Mouse (Mus musculus) heart, embryonic 16.5 days (tissue): Measurements from ENCODE around the gene Eif4enif1. TPM values are rescaled to one million over a fixed set of nuclear protein-coding genes. Genes with fewer than 3 reads are reported as not detected.

Experiments
- ATAC-seq: fragments of 200-750 bp; cut with Nextera tagmentation; replicated peaks from 2 replicates; pipeline ENCODE4 v1.8.0; 2017; ENCODE audit warnings: moderate number of reproducible peaks; ENCODE audit not compliant: insufficient read depth, low FRiP score; ENCODE audit errors: extremely low read depth
- H3K27ac ChIP-seq: fragments of 300-500 bp; sonication (generic); 2 replicates; pipeline ENCODE4 v1.5.1; 2014; ENCODE audit warnings: mild to moderate bottlenecking, low read length, control low read depth, moderate library complexity
- H3K27me3 ChIP-seq: fragments of 300-500 bp; sonication (generic); 2 replicates; pipeline ENCODE4 v1.6.1; 2014; ENCODE audit warnings: low read length, mixed read lengths; ENCODE audit not compliant: control insufficient read depth, insufficient read depth
- H3K36me3 ChIP-seq: fragments of 300-500 bp; sonication (generic); 2 replicates; pipeline ENCODE4 v1.6.1; 2014; ENCODE audit not compliant: control insufficient read depth, insufficient read depth
- H3K4me1 ChIP-seq: fragments of 300-500 bp; sonication (generic); 2 replicates; pipeline ENCODE4 v1.6.1; 2014; ENCODE audit warnings: low read length, mixed read lengths; ENCODE audit not compliant: control insufficient read depth, insufficient read depth
- H3K4me2 ChIP-seq: fragments of 300-500 bp; sonication (generic); 2 replicates; pipeline ENCODE4 v1.6.1; 2014; ENCODE audit warnings: low read depth, mild to moderate bottlenecking, control low read depth, low read length
- H3K4me3 ChIP-seq: fragments of 300-500 bp; sonication (generic); 2 replicates; pipeline ENCODE4 v1.5.1; 2014; ENCODE audit warnings: mild to moderate bottlenecking, control low read depth, low read length
- H3K9ac ChIP-seq: fragments of 300-500 bp; sonication (generic); 2 replicates; pipeline ENCODE4 v1.6.1; 2014; ENCODE audit warnings: low read length, control low read depth
- H3K9me3 ChIP-seq: fragments of 300-500 bp; sonication (generic); replicated peaks from 2 replicates; pipeline ENCODE4 v1.6.1; 2016; ENCODE audit warnings: low read length; ENCODE audit not compliant: control insufficient read depth
- WGBS: fragments of 180-500 bp; shearing (Covaris S2); extraction: QIAGEN DNeasy Blood & Tissue Kit; methylation state at CpG from one replicate; pipeline ENCODE4 v1.1.7; 2014; 5-methylcytosine and 5-hydroxymethylcytosine counted together
- polyA plus RNA-seq: library from polyadenylated mRNA; unstranded; fragments of >200 nt; fragmentation: Nextera tagmentation; extraction: Ambion mirVana; gene quantifications from 2 replicates; pipeline ENCODE4 v1.2.1, GENCODE M21; 2015

The Eif4enif1 gene
- polyA plus RNA-seq, 1 experiment from 2014 or later: 31.9 TPM

- Histone ChIP-seq H3K9ac (peak overlapping the region; percentile 64), H3K4me2 (peak overlapping the region; percentile 49), H3K9me3 (no peaks in the 10 kb centered on the region), H3K27me3 (no peaks in the 10 kb centered on the region), H3K27ac (peak overlapping the region; percentile 27), H3K4me1 (no peaks in the 10 kb centered on the region), H3K36me3 (peaks cover 13% of the 10 kb centered on the region; the same call in 1 of the 2 replicates), H3K4me3 (peak overlapping the region; percentile 49)
- 1% methylated on average over 55 of the region's 57 CpGs for WGBS
- ATAC-seq: peak; percentile 26
These were observed 719 bp downstream of the Eif4enif1 start for GRCm38 (mm10) chr11:3202781-3203441.

- Histone ChIP-seq H3K4me3 (peak overlapping the region; percentile 49; the same call in 1 of the 2 replicates), H3K27ac (no peak overlapping the region), H3K27me3 (no peaks in the 10 kb centered on the region), H3K36me3 (peaks cover 13% of the 10 kb centered on the region; the same call in 1 of the 2 replicates), H3K4me1 (no peaks in the 10 kb centered on the region), H3K9me3 (no peaks in the 10 kb centered on the region), H3K9ac (no peak overlapping the region), H3K4me2 (peak overlapping the region; percentile 49)
- no peak for ATAC-seq
- 73% methylated on average over 2 of the region's 2 CpGs for WGBS
These were observed 1.6 kb downstream of the Eif4enif1 start for GRCm38 (mm10) chr11:3203771-3204170.

GRCm38 (mm10) chr11:3205207-3205606 is 3.0 kb downstream of the Eif4enif1 start:
- Histone ChIP-seq H3K4me2 (no peak overlapping the region), H3K27ac (no peak overlapping the region), H3K4me1 (no peaks in the 10 kb centered on the region), H3K27me3 (no peaks in the 10 kb centered on the region), H3K4me3 (no peak overlapping the region), H3K9me3 (no peaks in the 10 kb centered on the region), H3K36me3 (peaks cover 20% of the 10 kb centered on the region; the same call in 1 of the 2 replicates), H3K9ac (no peak overlapping the region)
- 83% methylated on average over 3 of the region's 3 CpGs for WGBS
- no peak for ATAC-seq

GRCm38 (mm10) chr11:3206783-3207182 is 4.6 kb downstream of the Eif4enif1 start:
- H3K4me3 ChIP-seq: no peak overlapping the region
- H3K4me2 ChIP-seq: no peak overlapping the region
- H3K9me3 ChIP-seq: no peaks in the 10 kb centered on the region
- peaks cover 20% of the 10 kb centered on the region; the same call in 1 of the 2 replicates for H3K36me3 ChIP-seq
- H3K27ac ChIP-seq: no peak overlapping the region
- no peaks in the 10 kb centered on the region for H3K4me1 ChIP-seq
- ATAC-seq: no peak
- H3K27me3 ChIP-seq: no peaks in the 10 kb centered on the region
- WGBS: 95% methylated on average over 3 of the region's 3 CpGs
- H3K9ac ChIP-seq: no peak overlapping the region

- H3K36me3 ChIP-seq: peaks cover 37% of the 10 kb centered on the region
These were observed 10.3 kb downstream of the Eif4enif1 start for GRCm38 (mm10) chr11:3212526-3212925.

GRCm38 (mm10) chr11:3223105-3223504 is 20.9 kb downstream of the Eif4enif1 start:
- H3K4me3 ChIP-seq: no peak overlapping the region
- peaks cover 51% of the 10 kb centered on the region for H3K36me3 ChIP-seq
- no peak overlapping the region for H3K9ac ChIP-seq
- ATAC-seq: no peak
- no peak overlapping the region for H3K27ac ChIP-seq
- H3K4me1 ChIP-seq: no peaks in the 10 kb centered on the region
- H3K4me2 ChIP-seq: no peak overlapping the region
- H3K9me3 ChIP-seq: no peaks in the 10 kb centered on the region
- 63% methylated on average over 5 of the region's 5 CpGs for WGBS
- no peaks in the 10 kb centered on the region for H3K27me3 ChIP-seq

More at GRCm38 (mm10) chr11:3212526-3212925, 10.3 kb downstream of the Eif4enif1 start:
- Histone ChIP-seq H3K27ac (no peak overlapping the region), H3K4me3 (no peak overlapping the region), H3K9ac (no peak overlapping the region), H3K4me2 (no peak overlapping the region), H3K4me1 (no peaks in the 10 kb centered on the region), H3K9me3 (no peaks in the 10 kb centered on the region), H3K27me3 (no peaks in the 10 kb centered on the region)
- no peak for ATAC-seq
- 79% methylated on average over 1 of the region's 1 CpGs for WGBS

GRCm38 (mm10) chr11:3227113-3227512 is 24.9 kb downstream of the Eif4enif1 start:
- ATAC-seq: no peak
- H3K27me3 ChIP-seq: no peaks in the 10 kb centered on the region

GRCm38 (mm10) chr11:3232248-3232647 is 30.1 kb downstream of the Eif4enif1 start:
- Histone ChIP-seq H3K9me3 (no peaks in the 10 kb centered on the region), H3K27me3 (no peaks in the 10 kb centered on the region), H3K9ac (no peak overlapping the region), H3K4me1 (no peaks in the 10 kb centered on the region), H3K27ac (no peak overlapping the region), H3K4me3 (no peak overlapping the region), H3K36me3 (peaks cover 48% of the 10 kb centered on the region), H3K4me2 (no peak overlapping the region)
- ATAC-seq: no peak
- WGBS: 84% methylated on average over 3 of the region's 3 CpGs

More at GRCm38 (mm10) chr11:3227113-3227512, 24.9 kb downstream of the Eif4enif1 start:
- WGBS: 91% methylated on average over 3 of the region's 3 CpGs
- H3K9ac ChIP-seq: no peak overlapping the region
- no peak overlapping the region for H3K4me3 ChIP-seq
- peaks cover 58% of the 10 kb centered on the region for H3K36me3 ChIP-seq
- H3K9me3 ChIP-seq: no peaks in the 10 kb centered on the region
- no peak overlapping the region for H3K4me2 ChIP-seq
- no peak overlapping the region for H3K27ac ChIP-seq
- H3K4me1 ChIP-seq: no peaks in the 10 kb centered on the region

GRCm38 (mm10) chr11:3233704-3234103 is 31.5 kb downstream of the Eif4enif1 start:
- Histone ChIP-seq H3K4me1 (no peaks in the 10 kb centered on the region), H3K4me2 (no peak overlapping the region), H3K9ac (no peak overlapping the region), H3K27me3 (no peaks in the 10 kb centered on the region), H3K4me3 (no peak overlapping the region), H3K9me3 (no peaks in the 10 kb centered on the region), H3K36me3 (peaks cover 52% of the 10 kb centered on the region), H3K27ac (no peak overlapping the region)
- no peak for ATAC-seq
- 98% methylated on average over 4 of the region's 4 CpGs for WGBS
